Mouse (Mus musculus) C2C12 (cell line): Measurements from ENCODE around the gene Camta1.

ENCODE experiments used
- CTCF ChIP-seq: IDR thresholded peaks from one replicate; pipeline ENCODE4 v1.5.1; 2011; ENCODE audit not compliant: control insufficient read depth, insufficient read depth, insufficient read length
- MAX ChIP-seq: IDR thresholded peaks from one replicate; pipeline ENCODE4 v1.6.1; 2011; ENCODE audit warnings: mild to moderate bottlenecking, control low read depth
- MYOD1 ChIP-seq: IDR thresholded peaks from one replicate; pipeline ENCODE4 v1.6.1; 2011; ENCODE audit warnings: low read depth; ENCODE audit not compliant: control insufficient read depth, insufficient read length
- USF1 ChIP-seq: IDR thresholded peaks from one replicate; pipeline ENCODE4 v1.6.1; 2011; ENCODE audit warnings: low read depth, mild to moderate bottlenecking, control low read depth, moderate library complexity

DNA sequence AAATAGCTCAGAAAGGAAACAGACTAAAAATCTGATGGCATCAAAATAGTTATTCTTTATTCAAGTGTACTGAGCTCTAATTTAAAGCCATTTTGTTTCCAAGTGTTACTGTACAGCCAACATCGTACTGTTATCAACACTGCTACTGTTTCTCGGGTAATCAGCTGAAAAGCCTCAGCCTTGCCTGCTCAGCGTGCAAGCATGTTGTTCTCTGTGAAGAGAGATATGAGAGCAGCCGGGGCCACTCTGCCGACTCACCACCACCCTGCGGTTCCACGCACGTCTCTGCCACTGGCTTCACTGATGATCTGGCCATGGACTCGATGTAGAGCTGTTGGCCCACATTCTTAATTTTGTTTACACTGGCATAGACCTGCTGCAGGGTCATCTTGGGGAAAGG lies 837.5 kb downstream of the Camta1 start:
- TF ChIP-seq CTCF (no peak), MYOD1 (no peak), MAX (no peak), USF1 (no peak)
